Mouse (Mus musculus): Measurements from ENCODE around the gene Rnf215. TPM values are rescaled to one million over a fixed set of nuclear protein-coding genes. Genes with fewer than 3 reads are reported as not detected.

The Rnf215 gene
- total RNA-seq, 2 experiments from 2014 or later, result 4.6 to 6.3 TPM

GRCm38 (mm10) chr11:4187318-4187700 is 52.3 kb downstream of the Rnf215 start:
- DNase-seq, result no peak
- H3K4me3 ChIP-seq, result peak overlapping the region; percentile 90
- TF ChIP-seq CTCF (IDR thresholded peaks at IDR 0.05), result no peak
- intact Hi-C loops (cut with DNase I), result no loop called here
- H3K27ac ChIP-seq, result peak overlapping the region; percentile 93

- Histone ChIP-seq H3K27ac (peak overlapping the region; percentile 93), H3K4me3 (peak overlapping the region; percentile 90)
- TF ChIP-seq CTCF (IDR thresholded peaks at IDR 0.05), result no peak
- intact Hi-C loops (cut with DNase I), result no loop called here
- DNase-seq, result no peak
Measured at GRCm38 (mm10) chr11:4189182-4189581, 54.2 kb downstream of the Rnf215 start.

DNA sequence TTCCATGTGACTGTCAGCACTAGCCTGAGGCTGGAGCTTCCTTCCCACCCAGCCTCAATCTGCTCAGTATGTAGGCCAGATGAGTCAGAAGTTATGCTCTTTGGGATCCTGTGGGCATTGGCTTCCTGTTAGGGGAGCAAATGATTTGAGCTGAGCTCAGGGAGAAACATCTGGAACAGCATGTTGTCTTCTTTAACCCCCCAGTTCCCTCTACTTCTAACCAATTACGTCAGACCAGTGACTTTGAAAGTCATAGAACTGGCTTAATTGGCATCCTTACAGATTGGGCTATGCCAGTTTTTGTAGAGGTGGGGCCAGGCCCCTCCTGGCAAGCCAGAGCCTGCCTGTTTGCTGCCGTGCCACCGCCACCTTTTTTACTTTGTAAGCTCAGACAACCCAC is 55.7 kb downstream of the Rnf215 start:
- Histone ChIP-seq H3K27ac (peak overlapping the region; percentile 81), H3K4me3 (peak overlapping the region; percentile 40)
- intact Hi-C loops (cut with DNase I), result no loop called here
- DNase-seq, result no peak
- TF ChIP-seq CTCF (IDR thresholded peaks at IDR 0.05), result no peak

Small RNA genes lying within 50 kb of the gene (microRNA-seq; reads per million reads assigned to microRNA genes)
- gene Mir3060, result not detected

Other genes starting within 250 kb of the Rnf215 start
- gene 4921536K21Rik, start 240.1 kb upstream of the Rnf215 start, total RNA-seq (2021), result under 1 TPM; 0.10 to 0.31 TPM
- 10 to 100 TPM in 1 of 2 experiments, 1 to 10 TPM in 1; 8.8 to 14.7 TPM for gene Dusp18, start 240.0 kb upstream of the Rnf215 start, total RNA-seq (2021)
- 10 to 100 TPM; 18.4 to 19.6 TPM for gene Slc35e4, start 220.5 kb upstream of the Rnf215 start, total RNA-seq (2021)
- 10 to 100 TPM; 11.9 to 18.2 TPM for gene Tcn2, start 203.0 kb upstream of the Rnf215 start, total RNA-seq (2021)
- 10 to 100 TPM; 32.8 to 33.7 TPM for gene Pes1, start 171.2 kb upstream of the Rnf215 start, total RNA-seq (2021)
- gene 4930556J24Rik, start 158.4 kb upstream of the Rnf215 start, total RNA-seq (2021), result not detected
- gene Gal3st1, start 151.6 kb upstream of the Rnf215 start, total RNA-seq (2021), result under 1 TPM in 1 of 2 experiments, not detected in 1; 0.20 TPM
- gene Sec14l4, start 103.7 kb upstream of the Rnf215 start, total RNA-seq (2021), result not detected
- gene Sec14l3, start 70.4 kb upstream of the Rnf215 start, total RNA-seq (2021), result not detected
- gene Mtfp1, start 39.8 kb upstream of the Rnf215 start, total RNA-seq (2021), result 10 to 100 TPM; 38.9 to 72.9 TPM
- under 1 TPM; 0.22 to 0.36 TPM for gene Sec14l2, start 11.8 kb upstream of the Rnf215 start, total RNA-seq (2021)
- 1 to 10 TPM; 3.2 to 3.4 TPM for gene Ccdc157, start 25.1 kb downstream of the Rnf215 start, total RNA-seq (2021)
- 10 to 100 TPM; 13.9 to 19.6 TPM for gene Sf3a1, start 25.1 kb downstream of the Rnf215 start, total RNA-seq (2021)
- 1 to 10 TPM; 3.1 to 5.2 TPM for gene Tbc1d10a, start 51.6 kb downstream of the Rnf215 start, total RNA-seq (2021)
- gene Castor1, start 83.0 kb downstream of the Rnf215 start, total RNA-seq (2021), result 1 to 10 TPM; 2.0 to 2.6 TPM
- not detected for gene Osm, start 101.2 kb downstream of the Rnf215 start, total RNA-seq (2021)
- gene Lif, start 122.4 kb downstream of the Rnf215 start, total RNA-seq (2021), result under 1 TPM; 0.17 to 0.23 TPM

Data from gastrocnemius, adult 2 months (tissue).